Mouse (Mus musculus): ENCODE measurements around the gene Tgfbr3. TPM values are rescaled to one million over a fixed set of nuclear protein-coding genes. Genes with fewer than 3 reads are reported as not detected.

The Tgfbr3 gene
- polyA plus RNA-seq, 1 experiment: 27.7 TPM

DNA sequence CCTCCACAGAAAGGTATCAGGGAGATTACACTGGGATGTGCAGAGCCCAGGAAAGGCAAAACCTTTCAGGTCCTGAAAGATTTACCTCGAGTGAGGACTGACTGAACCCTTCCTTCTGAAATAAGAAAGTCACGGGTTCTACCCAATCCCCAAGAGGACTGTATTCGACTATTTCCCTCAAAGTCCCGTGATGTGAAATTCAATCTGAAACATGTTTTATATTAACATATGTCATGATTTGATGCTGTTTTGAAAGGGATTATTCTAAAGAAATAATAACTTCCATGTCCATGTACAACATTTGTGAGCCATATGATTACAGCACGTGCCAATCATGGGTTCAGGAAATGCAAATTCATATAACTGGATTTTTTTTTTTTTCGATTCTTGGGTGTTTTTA, 126.6 kb downstream of the Tgfbr3 start:
- Histone ChIP-seq H3K36me3 (ENCODE audit: control insufficient read depth, insufficient read depth, low read length) (no peaks in the 10 kb centered on the region), H3K27me3 (replicated peaks; ENCODE audit: control insufficient read depth, insufficient read depth, low read length) (no peaks in the 10 kb centered on the region), H3K4me1 (ENCODE audit: control insufficient read depth, insufficient read depth, low read length) (peaks cover 16% of the 10 kb centered on the region), H3K27ac (ENCODE audit: insufficient read depth, low read depth, low read length) (no peak overlapping the region), H3K4me3 (ENCODE audit: insufficient read depth, low read depth, low read length) (no peak overlapping the region)
- WGBS: 89% methylated on average over 6 of the region's 6 CpGs
- DNase-seq: no peak
- TF ChIP-seq POLR2A (IDR thresholded peaks at IDR 0.05; ENCODE audit: low read depth, low read length): no peak
- TF ChIP-seq CTCF (conservative IDR thresholded peaks at IDR 0.05; ENCODE audit: insufficient read depth, insufficient read length, low read depth, low read length): no peak

DNA sequence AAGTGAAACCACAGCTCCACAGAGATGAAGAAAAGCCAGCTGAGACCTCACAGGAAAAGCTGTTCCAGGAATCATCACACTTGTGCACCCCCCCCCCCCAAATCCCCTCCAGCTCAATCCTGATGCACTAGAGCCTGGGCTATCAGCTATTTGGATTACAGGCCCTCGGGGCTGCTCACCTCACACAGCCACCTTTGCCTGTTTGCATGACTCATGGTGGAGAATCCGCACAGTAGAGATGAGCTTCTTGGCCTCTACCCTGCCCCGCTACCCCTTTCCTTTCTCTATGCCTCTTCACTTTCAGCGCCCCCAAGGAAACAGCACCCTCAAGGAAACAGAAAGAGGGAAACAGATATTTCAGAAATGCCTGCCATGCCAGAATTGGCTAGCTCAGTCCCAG, 127.1 kb downstream of the Tgfbr3 start:
- Histone ChIP-seq H3K36me3 (ENCODE audit: control insufficient read depth, insufficient read depth, low read length) (no peaks in the 10 kb centered on the region), H3K27me3 (replicated peaks; ENCODE audit: control insufficient read depth, insufficient read depth, low read length) (no peaks in the 10 kb centered on the region), H3K4me1 (ENCODE audit: control insufficient read depth, insufficient read depth, low read length) (peaks cover 14% of the 10 kb centered on the region), H3K27ac (ENCODE audit: insufficient read depth, low read depth, low read length) (no peak overlapping the region), H3K4me3 (ENCODE audit: insufficient read depth, low read depth, low read length) (no peak overlapping the region)
- DNase-seq: no peak
- 88% methylated on average over 4 of the region's 4 CpGs for WGBS
- TF ChIP-seq CTCF (conservative IDR thresholded peaks at IDR 0.05; ENCODE audit: insufficient read depth, insufficient read length, low read depth, low read length) (no peak), POLR2A (IDR thresholded peaks at IDR 0.05; ENCODE audit: low read depth, low read length) (no peak)

DNA sequence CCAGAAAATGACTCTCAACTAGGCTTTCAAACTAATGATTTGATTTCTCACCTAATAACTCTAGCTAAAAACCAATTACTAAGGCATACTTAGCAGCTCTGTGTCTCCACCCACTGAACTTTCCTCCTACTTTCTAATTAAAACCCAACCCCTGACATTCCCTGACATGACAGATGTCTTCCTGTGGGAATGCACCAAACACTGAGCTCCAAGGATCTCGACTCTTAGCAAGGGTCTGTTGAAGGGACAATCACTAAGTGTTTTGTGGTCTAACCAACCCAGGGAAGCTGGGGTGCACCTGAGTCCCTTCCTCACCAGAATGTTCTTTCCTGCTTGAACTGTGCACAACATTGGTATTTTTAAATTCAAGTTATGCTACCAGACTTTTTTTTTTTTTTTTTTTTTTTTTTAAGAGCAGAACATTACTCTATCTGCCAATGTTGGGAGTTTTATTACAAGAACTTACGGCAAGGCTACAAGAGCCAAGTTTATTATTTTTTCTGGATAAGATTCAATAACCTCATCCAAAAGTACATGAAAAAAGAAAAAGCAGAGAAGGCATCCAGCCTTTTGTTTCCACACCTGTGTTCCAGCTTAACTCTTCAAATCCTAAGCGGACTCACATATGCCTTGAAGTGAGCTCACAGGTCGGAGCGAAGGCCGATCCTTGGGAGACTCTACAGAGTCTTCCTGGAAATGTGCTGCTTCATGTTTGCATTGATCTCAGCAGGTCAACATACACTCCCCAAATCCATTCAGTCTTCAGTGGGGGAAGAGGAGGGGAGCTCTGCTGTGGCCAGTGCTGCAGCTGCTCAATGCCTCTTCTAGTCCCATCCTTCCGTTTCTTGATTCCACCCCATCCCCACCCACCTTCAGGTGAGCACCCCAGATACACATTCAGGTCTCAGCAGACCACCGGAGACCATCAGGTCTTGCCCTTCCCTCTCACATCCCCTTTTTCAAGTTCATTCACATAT, 129.2 kb downstream of the Tgfbr3 start:
- 76% methylated on average over 8 of the region's 8 CpGs for WGBS
- peak; percentile 72 for DNase-seq
- no peak for TF ChIP-seq POLR2A (IDR thresholded peaks at IDR 0.05; ENCODE audit: low read depth, low read length)
- no peak for TF ChIP-seq CTCF (conservative IDR thresholded peaks at IDR 0.05; ENCODE audit: insufficient read depth, insufficient read length, low read depth, low read length)
- Histone ChIP-seq H3K27me3 (replicated peaks; ENCODE audit: control insufficient read depth, insufficient read depth, low read length) (no peaks in the 10 kb centered on the region), H3K27ac (ENCODE audit: insufficient read depth, low read depth, low read length) (peak overlapping the region; percentile 42), H3K4me3 (ENCODE audit: insufficient read depth, low read depth, low read length) (no peak overlapping the region), H3K4me1 (ENCODE audit: control insufficient read depth, insufficient read depth, low read length) (peaks cover 10% of the 10 kb centered on the region), H3K36me3 (ENCODE audit: control insufficient read depth, insufficient read depth, low read length) (no peaks in the 10 kb centered on the region)

DNA sequence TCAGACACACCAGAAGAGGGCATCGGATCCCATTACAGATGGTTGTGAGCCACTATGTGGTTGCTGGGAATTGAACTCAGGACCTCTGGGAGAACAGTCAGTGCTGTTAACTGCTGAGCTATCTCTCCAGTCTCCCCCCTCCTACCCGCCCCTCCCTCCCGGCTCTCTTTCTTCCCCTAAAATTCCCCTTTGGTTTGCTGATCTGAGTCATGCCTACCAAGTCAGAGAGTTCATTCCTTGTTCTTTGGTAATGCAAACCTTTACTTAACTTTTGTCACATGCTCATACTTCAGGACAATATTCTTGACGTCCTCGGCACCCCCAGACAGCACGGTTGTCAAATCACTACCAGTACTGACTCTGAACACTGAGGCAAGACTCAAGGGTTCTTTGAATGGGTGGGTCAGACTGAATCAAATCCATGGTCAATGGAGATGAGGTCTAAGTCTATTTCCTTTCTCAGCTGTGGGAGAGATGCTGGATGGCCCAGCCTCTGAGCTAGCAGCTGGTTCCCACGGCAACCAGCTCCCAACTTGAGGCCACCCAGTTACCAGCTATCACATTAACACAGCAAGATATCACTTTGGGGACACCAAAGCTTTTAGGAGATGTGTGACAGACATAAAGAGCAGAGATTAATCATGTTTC, 130.8 kb downstream of the Tgfbr3 start:
- no peak for DNase-seq
- WGBS: 88% methylated on average over 7 of the region's 7 CpGs

DNA sequence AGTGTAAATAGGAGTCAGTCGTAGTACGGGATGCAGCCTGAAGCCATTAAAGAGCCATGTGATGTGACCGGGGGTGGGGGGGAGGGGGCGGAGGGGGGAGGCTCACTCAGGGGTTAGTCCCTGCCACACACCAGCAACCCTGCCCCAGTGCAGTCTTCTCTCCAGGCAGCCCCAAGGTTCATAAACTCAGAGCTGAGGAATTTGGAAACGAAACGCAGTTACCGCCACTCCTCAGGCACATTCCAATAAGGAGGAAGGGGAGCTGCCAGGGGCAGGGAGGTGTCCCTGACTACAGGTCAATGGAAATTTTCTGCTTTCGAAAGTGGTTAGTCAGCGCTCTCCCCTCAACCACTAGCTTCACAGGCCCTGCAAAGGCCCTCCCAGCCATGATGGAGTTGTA, 132.0 kb downstream of the Tgfbr3 start:
- Histone ChIP-seq H3K27ac (ENCODE audit: insufficient read depth, low read depth, low read length) (peak overlapping the region; percentile 68; the same call in 1 of the 2 replicates), H3K4me1 (ENCODE audit: control insufficient read depth, insufficient read depth, low read length) (peaks cover 10% of the 10 kb centered on the region), H3K36me3 (ENCODE audit: control insufficient read depth, insufficient read depth, low read length) (no peaks in the 10 kb centered on the region), H3K4me3 (ENCODE audit: insufficient read depth, low read depth, low read length) (no peak overlapping the region), H3K27me3 (replicated peaks; ENCODE audit: control insufficient read depth, insufficient read depth, low read length) (no peaks in the 10 kb centered on the region)
- TF ChIP-seq CTCF (conservative IDR thresholded peaks at IDR 0.05; ENCODE audit: insufficient read depth, insufficient read length, low read depth, low read length) (no peak), POLR2A (IDR thresholded peaks at IDR 0.05; ENCODE audit: low read depth, low read length) (no peak)
- DNase-seq: peak; percentile 70
- 38% methylated on average over 9 of the region's 9 CpGs for WGBS

More for the DNA sequence above, 130.8 kb downstream of the Tgfbr3 start:
- H3K4me1 ChIP-seq (ENCODE audit: control insufficient read depth, insufficient read depth, low read length): peaks cover 10% of the 10 kb centered on the region
- no peak for TF ChIP-seq POLR2A (IDR thresholded peaks at IDR 0.05; ENCODE audit: low read depth, low read length)
- TF ChIP-seq CTCF (conservative IDR thresholded peaks at IDR 0.05; ENCODE audit: insufficient read depth, insufficient read length, low read depth, low read length): no peak
- H3K4me3 ChIP-seq (ENCODE audit: insufficient read depth, low read depth, low read length): no peak overlapping the region
- no peaks in the 10 kb centered on the region for H3K36me3 ChIP-seq (ENCODE audit: control insufficient read depth, insufficient read depth, low read length)
- peak overlapping the region; percentile 36; the same call in 1 of the 2 replicates for H3K27ac ChIP-seq (ENCODE audit: insufficient read depth, low read depth, low read length)
- H3K27me3 ChIP-seq (replicated peaks; ENCODE audit: control insufficient read depth, insufficient read depth, low read length): no peaks in the 10 kb centered on the region

DNA sequence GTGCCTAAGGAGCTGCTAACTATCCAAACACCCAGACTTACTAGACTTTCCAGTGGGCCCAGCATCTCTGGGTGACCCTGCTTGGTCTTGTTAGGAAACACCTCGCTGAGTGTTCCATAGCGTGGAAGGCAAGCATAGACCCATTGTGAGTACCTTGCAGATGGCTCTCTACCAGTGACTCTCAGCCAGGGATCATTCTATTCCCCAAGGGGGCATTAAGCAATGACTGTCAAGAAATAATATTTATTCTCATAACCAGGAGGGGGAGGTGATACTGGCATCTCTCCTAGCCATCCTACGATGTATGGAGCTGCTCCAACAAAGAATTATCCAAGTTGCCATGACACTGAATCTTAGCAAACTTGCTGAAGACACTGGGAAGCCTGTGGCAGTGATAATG, 133.3 kb downstream of the Tgfbr3 start:
- no peak for DNase-seq
- 88% methylated on average over 3 of the region's 3 CpGs for WGBS
- TF ChIP-seq POLR2A (IDR thresholded peaks at IDR 0.05; ENCODE audit: low read depth, low read length): no peak
- Histone ChIP-seq H3K4me1 (ENCODE audit: control insufficient read depth, insufficient read depth, low read length) (peaks cover 10% of the 10 kb centered on the region), H3K36me3 (ENCODE audit: control insufficient read depth, insufficient read depth, low read length) (no peaks in the 10 kb centered on the region), H3K4me3 (ENCODE audit: insufficient read depth, low read depth, low read length) (no peak overlapping the region), H3K27ac (ENCODE audit: insufficient read depth, low read depth, low read length) (no peak overlapping the region), H3K27me3 (replicated peaks; ENCODE audit: control insufficient read depth, insufficient read depth, low read length) (no peaks in the 10 kb centered on the region)

DNA sequence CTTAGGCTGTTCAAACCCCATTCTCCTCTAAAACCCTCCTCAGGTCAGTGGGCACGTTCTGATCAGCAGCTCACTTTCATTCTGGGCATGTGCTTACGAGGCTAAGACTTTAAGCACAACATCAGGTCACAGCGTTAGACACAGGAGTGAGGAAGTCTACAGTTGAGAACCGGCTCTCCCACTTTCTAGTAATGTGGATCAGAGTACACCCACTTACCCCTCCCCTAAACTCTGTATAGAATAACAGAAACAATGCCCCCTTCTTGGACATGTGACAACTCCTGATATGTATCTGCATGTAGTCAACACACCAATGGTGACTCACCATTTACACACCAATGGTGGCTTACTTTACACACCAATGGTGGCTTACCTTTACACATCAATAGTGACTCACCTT, 136.4 kb downstream of the Tgfbr3 start:
- H3K4me3 ChIP-seq (ENCODE audit: insufficient read depth, low read depth, low read length): no peak overlapping the region
- no peak overlapping the region for H3K27ac ChIP-seq (ENCODE audit: insufficient read depth, low read depth, low read length)
- WGBS: 67% methylated on average over 4 of the region's 4 CpGs
- DNase-seq: no peak
- no peaks in the 10 kb centered on the region for H3K27me3 ChIP-seq (replicated peaks; ENCODE audit: control insufficient read depth, insufficient read depth, low read length)
- no peak for TF ChIP-seq CTCF (conservative IDR thresholded peaks at IDR 0.05; ENCODE audit: insufficient read depth, insufficient read length, low read depth, low read length)
- no peak for TF ChIP-seq POLR2A (IDR thresholded peaks at IDR 0.05; ENCODE audit: low read depth, low read length)
- no peaks in the 10 kb centered on the region for H3K36me3 ChIP-seq (ENCODE audit: control insufficient read depth, insufficient read depth, low read length)
- peaks cover 7% of the 10 kb centered on the region; the same call in 1 of the 2 replicates for H3K4me1 ChIP-seq (ENCODE audit: control insufficient read depth, insufficient read depth, low read length)

Measured in kidney, adult 2 months (tissue).